Mouse (Mus musculus): Measurements from ENCODE around the gene Col5a1. TPM values are rescaled to one million over a fixed set of nuclear protein-coding genes. Genes with fewer than 3 reads are reported as not detected.

Col5a1 gene
- total and polyA plus RNA-seq, 3 experiments: 31.1 to 75.5 TPM; not detected in 1

GRCm38 (mm10) chr2:27886608-27887460 lies 609 bp downstream of the Col5a1 start:
- no peak overlapping the region for H3K9ac ChIP-seq (ENCODE audit: control insufficient read depth, low read depth, low read length, poor library complexity, severe bottlenecking)

GRCm38 (mm10) chr2:27887461-27888264 lies 1.4 kb downstream of the Col5a1 start:
- no peaks in the 10 kb centered on the region for H3K36me3 ChIP-seq (ENCODE audit: control insufficient read depth in 1 of 2, insufficient read depth in 2 of 2, low read length in 2 of 2)
- no peaks in the 10 kb centered on the region for H3K4me1 ChIP-seq (ENCODE audit: control insufficient read depth in 1 of 2, insufficient read depth in 2 of 2, low read length in 2 of 2)
- TF ChIP-seq USF1 (IDR thresholded peaks at IDR 0.05; ENCODE audit: low read depth, low read length) (no peak), EP300 (IDR thresholded peaks at IDR 0.05; ENCODE audit: low read depth in 1 of 2, low read length in 2 of 2) (no peak), SIN3A (IDR thresholded peaks at IDR 0.05; ENCODE audit: low read length) (no peak), NELFE (IDR thresholded peaks at IDR 0.05; ENCODE audit: low read depth, low read length) (no peak), ELF1 (IDR thresholded peaks at IDR 0.05; ENCODE audit: low read depth, low read length) (no peak), CHD1 (IDR thresholded peaks at IDR 0.05; ENCODE audit: low read depth, low read length) (no peak), MEF2A (IDR thresholded peaks at IDR 0.05; ENCODE audit: extremely low read depth, insufficient replicate concordance, low read depth, low read length, poor library complexity, severe bottlenecking) (no peak), RCOR1 (IDR thresholded peaks at IDR 0.05; ENCODE audit: low read depth, low read length) (no peak)
- no peak overlapping the region for H3K9ac ChIP-seq (ENCODE audit: control insufficient read depth, low read depth, low read length, poor library complexity, severe bottlenecking)
- no peak overlapping the region for H3K27ac ChIP-seq (ENCODE audit: control insufficient read depth, low read depth, low read length)
- DNase-seq (ENCODE audit: low read depth, low spot score): no peak
- no peaks in the 10 kb centered on the region for H3K79me2 ChIP-seq (ENCODE audit: control insufficient read depth, insufficient read depth, low read length, poor library complexity)
- H3K9me3 ChIP-seq (replicated peaks; ENCODE audit: insufficient read depth, low read length): no peaks in the 10 kb centered on the region
- H3K4me3 ChIP-seq (ENCODE audit: control insufficient read depth in 1 of 2, insufficient read depth in 1 of 2, low read depth in 2 of 2, low read length in 2 of 2): no peak overlapping the region
- no peaks in the 10 kb centered on the region; a peak in 1 of 4 replicates for H3K27me3 ChIP-seq (ENCODE audit: control insufficient read depth in 1 of 2, insufficient read depth in 2 of 2, low read length in 2 of 2)

More at GRCm38 (mm10) chr2:27886608-27887460, 609 bp downstream of the Col5a1 start:
- Histone ChIP-seq H3K9me3 (replicated peaks; ENCODE audit: insufficient read depth, low read length) (no peaks in the 10 kb centered on the region), H3K79me2 (ENCODE audit: control insufficient read depth, insufficient read depth, low read length, poor library complexity) (no peaks in the 10 kb centered on the region), H3K27ac (ENCODE audit: control insufficient read depth, low read depth, low read length) (no peak overlapping the region), H3K36me3 (ENCODE audit: control insufficient read depth in 1 of 2, insufficient read depth in 2 of 2, low read length in 2 of 2) (no peaks in the 10 kb centered on the region), H3K27me3 (ENCODE audit: control insufficient read depth in 1 of 2, insufficient read depth in 2 of 2, low read length in 2 of 2) (no peaks in the 10 kb centered on the region; a peak in 1 of 4 replicates), H3K4me3 (ENCODE audit: control insufficient read depth in 1 of 2, insufficient read depth in 1 of 2, low read depth in 2 of 2, low read length in 2 of 2) (no peak overlapping the region), H3K4me1 (ENCODE audit: control insufficient read depth in 1 of 2, insufficient read depth in 2 of 2, low read length in 2 of 2) (no peaks in the 10 kb centered on the region)
- TF ChIP-seq GABPA (IDR thresholded peaks at IDR 0.05; ENCODE audit: low read depth, low read length) (no peak), ZKSCAN1 (IDR thresholded peaks at IDR 0.05; ENCODE audit: low read depth, low read length) (no peak), ETS1 (IDR thresholded peaks at IDR 0.05; ENCODE audit: low read depth, low read length) (no peak), BHLHE40 (IDR thresholded peaks at IDR 0.05; ENCODE audit: borderline replicate concordance, low read depth, low read length) (no peak), ZC3H11A (IDR thresholded peaks at IDR 0.05; ENCODE audit: low read depth, low read length) (no peak), MAZ (IDR thresholded peaks at IDR 0.05; ENCODE audit: low read depth, low read length) (no peak), RCOR1 (IDR thresholded peaks at IDR 0.05; ENCODE audit: low read depth, low read length) (no peak), KAT2A (conservative IDR thresholded peaks at IDR 0.05; ENCODE audit: low read depth, low read length) (no peak), GATA1 (IDR thresholded peaks at IDR 0.05; ENCODE audit: low read depth, low read length) (no peak), HCFC1 (IDR thresholded peaks at IDR 0.05; ENCODE audit: low read depth, low read length) (no peak), NELFE (IDR thresholded peaks at IDR 0.05; ENCODE audit: low read depth, low read length) (no peak)
- no peak for DNase-seq (ENCODE audit: low read depth, low spot score)
